Mouse (Mus musculus) thymus, postnatal 14 days (tissue): ENCODE data around the gene N4bp3.

Experiments
- DNase-seq: peaks from one replicate; pipeline ENCODE4 v3.0.0; 2021

Gene N4bp3

DNA sequence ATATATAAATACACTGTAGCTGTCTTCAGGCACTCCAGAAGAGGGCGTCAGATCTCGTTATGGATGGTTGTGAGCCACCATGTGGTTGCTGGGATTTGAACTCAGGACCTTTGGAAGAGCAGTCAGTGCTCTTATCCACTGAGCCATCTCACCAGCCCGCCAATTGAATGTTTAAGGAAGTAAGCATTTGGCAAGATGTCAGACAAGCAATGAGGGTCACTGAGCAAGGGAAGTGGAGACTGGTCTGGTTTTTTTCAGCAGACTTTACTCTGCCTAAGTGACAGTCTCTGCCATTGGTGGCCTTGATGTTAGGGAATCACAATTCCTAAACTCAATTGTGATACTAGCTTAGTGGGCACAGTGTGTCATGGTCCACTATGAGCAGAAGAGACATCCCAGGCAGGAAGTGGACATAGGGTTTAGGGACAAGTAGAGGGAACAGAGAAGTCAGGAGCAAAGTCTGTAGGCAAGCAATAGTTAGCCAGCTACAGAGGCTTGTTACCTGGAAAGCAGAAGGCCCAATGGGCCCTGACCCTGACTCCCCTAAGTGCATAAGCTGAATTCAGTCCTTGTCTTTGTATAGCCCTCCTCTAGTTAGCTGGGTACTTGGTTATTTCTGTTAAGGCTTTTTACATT is 55.8 kb downstream of the N4bp3 start:
- DNase-seq, result no peak

DNA sequence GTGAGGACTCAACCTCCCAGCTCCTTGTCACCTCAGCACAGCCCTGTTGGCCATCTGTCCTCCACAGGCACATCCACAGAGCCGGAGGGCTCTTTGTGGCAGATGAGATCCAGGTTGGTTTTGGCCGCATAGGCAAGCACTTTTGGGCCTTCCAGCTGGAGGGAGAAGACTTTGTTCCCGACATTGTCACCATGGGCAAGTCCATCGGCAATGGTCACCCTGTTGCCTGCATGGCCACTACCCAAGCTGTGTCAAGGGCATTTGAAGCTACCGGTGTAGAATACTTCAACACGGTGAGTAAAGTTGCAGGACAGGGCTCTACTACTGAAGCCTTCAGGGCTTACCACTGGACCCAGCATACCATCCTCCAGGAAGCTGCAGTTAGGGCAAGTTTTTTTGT is 56.8 kb downstream of the N4bp3 start:
- DNase-seq, result no peak

- no peak for DNase-seq
Observed at GRCm38 (mm10) chr11:51593368-51593767, 57.3 kb downstream of the N4bp3 start.
